Mouse (Mus musculus): ENCODE measurements around the gene Ndrg2. TPM values are rescaled to one million over a fixed set of nuclear protein-coding genes. Genes with fewer than 3 reads are reported as not detected.
"Not testable (repeated sequence)": the region's sequence is repeated elsewhere in the genome, so short reads cannot be mapped to it uniquely, and the experiment has no call there.

Gene Ndrg2
- polyA plus RNA-seq, 1 experiment from 2014 or later, result 36.4 TPM

GRCm38 (mm10) chr14:51930824-51931223 lies 16.9 kb upstream of the Ndrg2 start:
- Histone ChIP-seq H3K9ac (ENCODE audit: low read length) (no peak overlapping the region), H3K4me2 (ENCODE audit: low read length) (no peak overlapping the region), H3K36me3 (ENCODE audit: control insufficient read depth, insufficient read depth, low read length) (no peaks in the 10 kb centered on the region), H3K27me3 (replicated peaks; ENCODE audit: control insufficient read depth, insufficient read depth, low read length) (no peaks in the 10 kb centered on the region), H3K4me1 (replicated peaks; ENCODE audit: control insufficient read depth, insufficient read depth, low read length) (peaks cover 18% of the 10 kb centered on the region), H3K9me3 (ENCODE audit: control insufficient read depth, low read length) (no peaks in the 10 kb centered on the region), H3K27ac (ENCODE audit: low read depth) (no peak overlapping the region), H3K4me3 (ENCODE audit: low read depth, low read length) (no peak overlapping the region)
- peak; percentile 67 for ATAC-seq (replicated peaks; ENCODE audit: low FRiP score, low TSS enrichment, low read depth)
- 28% methylated on average over 5 of the region's 5 CpGs for WGBS
- DNase-seq (ENCODE audit: low spot score), result peak; percentile 66

DNA sequence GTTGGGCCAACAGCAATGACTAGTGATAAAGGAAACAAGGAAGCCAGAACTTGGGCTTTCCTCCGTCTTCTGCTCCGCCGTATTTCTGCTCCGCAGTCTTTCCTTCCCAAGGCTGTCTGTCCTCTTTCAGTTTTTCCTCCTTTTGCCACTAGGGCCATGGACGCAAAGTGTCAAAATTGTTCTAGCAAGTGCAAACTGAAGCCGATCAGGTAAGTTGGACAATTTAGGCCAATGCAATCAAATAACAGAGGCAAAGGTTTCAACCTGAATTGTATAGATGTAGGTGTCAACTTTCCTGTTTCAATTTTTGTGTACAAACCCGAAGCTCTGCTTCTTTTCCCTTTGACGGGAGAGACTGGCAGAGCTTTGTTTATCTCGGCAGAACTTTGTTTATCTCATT lies 16.0 kb upstream of the Ndrg2 start:
- 44% methylated on average over 9 of the region's 9 CpGs for WGBS
- H3K36me3 ChIP-seq (ENCODE audit: control insufficient read depth, insufficient read depth, low read length), result no peaks in the 10 kb centered on the region
- ATAC-seq (replicated peaks; ENCODE audit: low FRiP score, low TSS enrichment, low read depth), result no peak
- no peak overlapping the region for H3K4me3 ChIP-seq (ENCODE audit: low read depth, low read length)
- no peak overlapping the region for H3K9ac ChIP-seq (ENCODE audit: low read length)
- no peaks in the 10 kb centered on the region for H3K9me3 ChIP-seq (ENCODE audit: control insufficient read depth, low read length)
- H3K27me3 ChIP-seq (replicated peaks; ENCODE audit: control insufficient read depth, insufficient read depth, low read length), result no peaks in the 10 kb centered on the region
- DNase-seq (ENCODE audit: low spot score), result no peak
- H3K4me1 ChIP-seq (replicated peaks; ENCODE audit: control insufficient read depth, insufficient read depth, low read length), result peaks cover 18% of the 10 kb centered on the region
- H3K4me2 ChIP-seq (ENCODE audit: low read length), result peak overlapping the region; percentile 18
- no peak overlapping the region for H3K27ac ChIP-seq (ENCODE audit: low read depth)

DNA sequence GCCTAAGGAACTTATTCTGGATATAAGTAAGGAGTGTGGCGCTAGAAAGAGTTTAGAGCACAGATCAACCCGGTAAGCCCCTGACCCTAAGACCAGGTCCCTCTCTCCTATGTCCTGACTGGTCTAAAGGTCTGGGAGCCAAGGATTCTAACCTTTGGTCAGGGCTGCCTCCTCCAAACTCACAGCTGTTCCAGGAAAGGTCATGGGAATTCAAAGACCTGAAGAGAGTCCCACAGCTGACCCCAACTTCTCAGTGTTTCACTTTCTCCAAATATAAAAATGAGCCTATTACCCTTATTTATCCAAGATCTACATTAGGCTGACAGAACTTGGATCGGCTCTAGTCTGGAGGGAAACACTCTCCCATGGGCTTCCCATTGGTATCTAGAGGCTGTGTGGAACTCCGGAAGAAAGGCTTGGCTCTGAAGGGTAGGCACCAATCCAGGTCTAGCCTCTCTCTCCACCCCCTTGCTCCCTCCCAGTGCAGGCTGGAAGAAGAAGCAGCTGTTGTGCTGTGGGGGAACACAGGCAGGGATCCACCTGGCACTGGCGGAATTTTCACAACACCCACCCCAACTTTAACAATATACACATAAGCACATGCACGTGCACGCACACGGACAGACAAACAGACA lies 15.5 kb upstream of the Ndrg2 start:
- DNase-seq (ENCODE audit: low spot score) (no peak), ATAC-seq (replicated peaks; ENCODE audit: low FRiP score, low TSS enrichment, low read depth) (no peak)
- Histone ChIP-seq H3K36me3 (ENCODE audit: control insufficient read depth, insufficient read depth, low read length) (no peaks in the 10 kb centered on the region), H3K4me1 (replicated peaks; ENCODE audit: control insufficient read depth, insufficient read depth, low read length) (peaks cover 18% of the 10 kb centered on the region), H3K4me3 (ENCODE audit: low read depth, low read length) (no peak overlapping the region), H3K4me2 (ENCODE audit: low read length) (peak overlapping the region; percentile 18), H3K9ac (ENCODE audit: low read length) (no peak overlapping the region), H3K9me3 (ENCODE audit: control insufficient read depth, low read length) (no peaks in the 10 kb centered on the region), H3K27me3 (replicated peaks; ENCODE audit: control insufficient read depth, insufficient read depth, low read length) (no peaks in the 10 kb centered on the region), H3K27ac (ENCODE audit: low read depth) (0 out of 2 replicates have a peak overlapping the region, but pooled peaks have one; percentile 27)
- WGBS, result 54% methylated on average over 8 of the region's 8 CpGs

- not testable (repeated sequence) for H3K9ac ChIP-seq (ENCODE audit: low read length); DNase-seq (ENCODE audit: low spot score); H3K9me3 ChIP-seq (ENCODE audit: control insufficient read depth, low read length); H3K36me3 ChIP-seq (ENCODE audit: control insufficient read depth, insufficient read depth, low read length); H3K4me3 ChIP-seq (ENCODE audit: low read depth, low read length); ATAC-seq (replicated peaks; ENCODE audit: low FRiP score, low TSS enrichment, low read depth); H3K27ac ChIP-seq (ENCODE audit: low read depth); H3K4me2 ChIP-seq (ENCODE audit: low read length); H3K27me3 ChIP-seq (replicated peaks; ENCODE audit: control insufficient read depth, insufficient read depth, low read length)
- WGBS, result 92% methylated on average over 11 of the region's 11 CpGs
- peaks cover 20% of the 10 kb centered on the region for H3K4me1 ChIP-seq (replicated peaks; ENCODE audit: control insufficient read depth, insufficient read depth, low read length)
These were observed 13.0 kb upstream of the Ndrg2 start for GRCm38 (mm10) chr14:51926930-51927329.

DNA sequence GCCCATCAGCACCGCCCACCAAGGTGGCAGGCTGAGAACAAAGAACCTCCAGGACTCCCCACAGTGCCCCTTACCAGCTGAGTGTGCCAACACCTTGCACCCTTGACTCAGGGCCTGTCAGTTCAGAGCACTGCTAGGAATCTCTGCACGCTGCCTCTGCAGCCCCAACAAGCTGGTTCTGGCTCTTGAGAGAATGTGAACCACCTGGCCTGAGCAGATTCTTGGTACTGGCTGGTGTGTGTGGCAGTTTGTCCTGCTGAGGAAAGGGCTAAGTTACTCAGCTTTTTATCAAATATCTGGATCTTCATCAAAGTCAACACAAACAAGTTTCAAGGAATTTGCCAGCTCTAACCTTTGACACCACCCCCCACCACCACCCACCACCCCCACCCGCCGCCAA lies 9.5 kb upstream of the Ndrg2 start:
- Histone ChIP-seq H3K4me1 (replicated peaks; ENCODE audit: control insufficient read depth, insufficient read depth, low read length) (peaks cover 10% of the 10 kb centered on the region; the same call in 1 of the 2 replicates), H3K4me3 (ENCODE audit: low read depth, low read length) (no peak overlapping the region), H3K27ac (ENCODE audit: low read depth) (no peak overlapping the region), H3K9me3 (ENCODE audit: control insufficient read depth, low read length) (no peaks in the 10 kb centered on the region), H3K4me2 (ENCODE audit: low read length) (no peak overlapping the region), H3K9ac (ENCODE audit: low read length) (no peak overlapping the region), H3K27me3 (replicated peaks; ENCODE audit: control insufficient read depth, insufficient read depth, low read length) (no peaks in the 10 kb centered on the region), H3K36me3 (ENCODE audit: control insufficient read depth, insufficient read depth, low read length) (no peaks in the 10 kb centered on the region)
- 82% methylated on average over 4 of the region's 4 CpGs for WGBS
- DNase-seq (ENCODE audit: low spot score) (no peak), ATAC-seq (replicated peaks; ENCODE audit: low FRiP score, low TSS enrichment, low read depth) (no peak)

DNA sequence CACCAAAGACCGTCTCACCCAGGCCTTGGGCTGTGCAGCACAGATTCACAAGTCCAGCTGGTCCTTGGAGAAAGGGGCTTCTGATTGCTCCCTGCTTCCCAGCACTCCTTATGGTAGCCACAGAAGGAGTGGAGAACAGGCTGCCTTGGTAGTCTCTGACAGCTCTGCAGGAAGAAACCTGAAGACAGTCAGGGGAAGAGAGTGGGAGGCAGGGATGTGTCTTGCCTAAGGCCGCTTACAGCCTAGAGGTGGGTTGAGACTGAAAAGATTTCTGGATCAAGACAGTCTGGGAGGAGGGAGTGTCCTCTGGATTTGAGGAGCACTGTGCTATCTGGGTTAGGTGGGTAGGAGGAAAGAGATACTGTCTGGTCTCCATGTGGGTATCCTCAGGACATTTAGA lies 9.0 kb upstream of the Ndrg2 start:
- Histone ChIP-seq H3K4me2 (ENCODE audit: low read length) (no peak overlapping the region), H3K9me3 (ENCODE audit: control insufficient read depth, low read length) (no peaks in the 10 kb centered on the region), H3K27ac (ENCODE audit: low read depth) (no peak overlapping the region), H3K36me3 (ENCODE audit: control insufficient read depth, insufficient read depth, low read length) (no peaks in the 10 kb centered on the region), H3K4me3 (ENCODE audit: low read depth, low read length) (no peak overlapping the region), H3K9ac (ENCODE audit: low read length) (no peak overlapping the region), H3K27me3 (replicated peaks; ENCODE audit: control insufficient read depth, insufficient read depth, low read length) (no peaks in the 10 kb centered on the region), H3K4me1 (replicated peaks; ENCODE audit: control insufficient read depth, insufficient read depth, low read length) (peaks cover 10% of the 10 kb centered on the region; the same call in 1 of the 2 replicates)
- no peak for DNase-seq (ENCODE audit: low spot score)
- no peak for ATAC-seq (replicated peaks; ENCODE audit: low FRiP score, low TSS enrichment, low read depth)
- 93% methylated on average over 2 of the region's 2 CpGs for WGBS

- peaks cover 10% of the 10 kb centered on the region; the same call in 1 of the 2 replicates for H3K4me1 ChIP-seq (replicated peaks; ENCODE audit: control insufficient read depth, insufficient read depth, low read length)
- no peak within 1 kb of the TSS for H3K4me2 ChIP-seq (ENCODE audit: low read length)
- whole genome bisulfite sequencing, result 88% methylated on average over 7 of the region's 7 CpGs
- H3K27ac ChIP-seq (ENCODE audit: low read depth), result peak within 1 kb of the TSS; percentile 52
- H3K27me3 ChIP-seq (replicated peaks; ENCODE audit: control insufficient read depth, insufficient read depth, low read length), result no peaks in the 10 kb centered on the region
- no peak for ATAC-seq (replicated peaks; ENCODE audit: low FRiP score, low TSS enrichment, low read depth)
- H3K36me3 ChIP-seq (ENCODE audit: control insufficient read depth, insufficient read depth, low read length), result no peaks in the 10 kb centered on the region
- DNase-seq (ENCODE audit: low spot score), result no peak
- H3K9me3 ChIP-seq (ENCODE audit: control insufficient read depth, low read length), result no peaks in the 10 kb centered on the region
- no peak within 1 kb of the TSS for H3K4me3 ChIP-seq (ENCODE audit: low read depth, low read length)
- no peak within 1 kb of the TSS for H3K9ac ChIP-seq (ENCODE audit: low read length)
These were observed 8.6 kb upstream of the Ndrg2 start, which contains the start of gene Rnase13 for GRCm38 (mm10) chr14:51922571-51922865. TSS of gene Rnase13 (minus strand) at chr14:51922773.

- Histone ChIP-seq H3K27me3 (replicated peaks; ENCODE audit: control insufficient read depth, insufficient read depth, low read length) (no peaks in the 10 kb centered on the region), H3K36me3 (ENCODE audit: control insufficient read depth, insufficient read depth, low read length) (no peaks in the 10 kb centered on the region), H3K4me1 (replicated peaks; ENCODE audit: control insufficient read depth, insufficient read depth, low read length) (peaks cover 10% of the 10 kb centered on the region; the same call in 1 of the 2 replicates), H3K9ac (ENCODE audit: low read length) (no peak overlapping the region), H3K9me3 (ENCODE audit: control insufficient read depth, low read length) (no peaks in the 10 kb centered on the region), H3K4me2 (ENCODE audit: low read length) (no peak overlapping the region), H3K4me3 (ENCODE audit: low read depth, low read length) (no peak overlapping the region), H3K27ac (ENCODE audit: low read depth) (peak overlapping the region; percentile 52)
- 55% methylated on average over 16 of the region's 16 CpGs for WGBS
- no peak for DNase-seq (ENCODE audit: low spot score)
- peak; percentile 58; the same call in 1 of the 2 replicates for ATAC-seq (replicated peaks; ENCODE audit: low FRiP score, low TSS enrichment, low read depth)
These were observed 8.0 kb upstream of the Ndrg2 start for GRCm38 (mm10) chr14:51921759-51922570.

Data from intestine, embryonic 14.5 days (tissue).